Mouse (Mus musculus): ENCODE data around the gene Ube2m. TPM values are rescaled to one million over a fixed set of nuclear protein-coding genes. Genes with fewer than 3 reads are reported as not detected.

Gene Ube2m
- total RNA-seq, 1 experiment from 2014 or later: 146 TPM

- peak in 1 of 2 experiments; percentile 77; a peak in 1 of 4 replicates for ATAC-seq (replicated peaks in 1 of 2; ENCODE audit: insufficient read depth in 1 of 2, low FRiP score in 2 of 2, low TSS enrichment in 1 of 2, low read depth in 1 of 2, poor library complexity in 2 of 2, severe bottlenecking in 2 of 2)
These were observed 27.8 kb downstream of the Ube2m start, which contains the start of gene Zbtb45 for GRCm38 (mm10) chr7:13010005-13010908. Gene Zbtb45, minus strand, starts transcription at chr7:13010034.

GRCm38 (mm10) chr7:13009143-13010004, 28.7 kb downstream of the Ube2m start:
- peak; percentile 84 for ATAC-seq (replicated peaks in 1 of 2; ENCODE audit: insufficient read depth in 1 of 2, low FRiP score in 2 of 2, low TSS enrichment in 1 of 2, low read depth in 1 of 2, poor library complexity in 2 of 2, severe bottlenecking in 2 of 2)

- no peak for ATAC-seq (replicated peaks in 1 of 2; ENCODE audit: insufficient read depth in 1 of 2, low FRiP score in 2 of 2, low TSS enrichment in 1 of 2, low read depth in 1 of 2, poor library complexity in 2 of 2, severe bottlenecking in 2 of 2)
These were observed 30.6 kb downstream of the Ube2m start for GRCm38 (mm10) chr7:13007341-13008092.

- no peak for ATAC-seq (replicated peaks in 1 of 2; ENCODE audit: insufficient read depth in 1 of 2, low FRiP score in 2 of 2, low TSS enrichment in 1 of 2, low read depth in 1 of 2, poor library complexity in 2 of 2, severe bottlenecking in 2 of 2)
These were observed 31.5 kb downstream of the Ube2m start for GRCm38 (mm10) chr7:13006531-13006930.

- ATAC-seq (replicated peaks in 1 of 2; ENCODE audit: insufficient read depth in 1 of 2, low FRiP score in 2 of 2, low TSS enrichment in 1 of 2, low read depth in 1 of 2, poor library complexity in 2 of 2, severe bottlenecking in 2 of 2): no peak
These were observed 32.1 kb downstream of the Ube2m start for GRCm38 (mm10) chr7:13006011-13006410.

- no peak for ATAC-seq (replicated peaks in 1 of 2; ENCODE audit: insufficient read depth in 1 of 2, low FRiP score in 2 of 2, low TSS enrichment in 1 of 2, low read depth in 1 of 2, poor library complexity in 2 of 2, severe bottlenecking in 2 of 2)
These were observed 34.7 kb downstream of the Ube2m start for GRCm38 (mm10) chr7:13003380-13003779.

- ATAC-seq (replicated peaks in 1 of 2; ENCODE audit: insufficient read depth in 1 of 2, low FRiP score in 2 of 2, low TSS enrichment in 1 of 2, low read depth in 1 of 2, poor library complexity in 2 of 2, severe bottlenecking in 2 of 2): no peak
These were observed 36.5 kb downstream of the Ube2m start for GRCm38 (mm10) chr7:13001584-13001983.

GRCm38 (mm10) chr7:12998851-12999250, 39.2 kb downstream of the Ube2m start, which contains the start of gene Trim28:
Gene Trim28, plus strand, starts transcription at chr7:12999114.
- ATAC-seq (replicated peaks in 1 of 2; ENCODE audit: insufficient read depth in 1 of 2, low FRiP score in 2 of 2, low TSS enrichment in 1 of 2, low read depth in 1 of 2, poor library complexity in 2 of 2, severe bottlenecking in 2 of 2): no peak

GRCm38 (mm10) chr7:12998053-12998452, 40.0 kb downstream of the Ube2m start, which contains the start of gene Slc27a5:
Gene Slc27a5, minus strand, starts transcription at chr7:12998192.
- no peak for ATAC-seq (replicated peaks in 1 of 2; ENCODE audit: insufficient read depth in 1 of 2, low FRiP score in 2 of 2, low TSS enrichment in 1 of 2, low read depth in 1 of 2, poor library complexity in 2 of 2, severe bottlenecking in 2 of 2)

GRCm38 (mm10) chr7:12997230-12997629, 40.8 kb downstream of the Ube2m start:
- ATAC-seq (replicated peaks in 1 of 2; ENCODE audit: insufficient read depth in 1 of 2, low FRiP score in 2 of 2, low TSS enrichment in 1 of 2, low read depth in 1 of 2, poor library complexity in 2 of 2, severe bottlenecking in 2 of 2): no peak

GRCm38 (mm10) chr7:12995862-12996261, 42.2 kb downstream of the Ube2m start:
- no peak for ATAC-seq (replicated peaks in 1 of 2; ENCODE audit: insufficient read depth in 1 of 2, low FRiP score in 2 of 2, low TSS enrichment in 1 of 2, low read depth in 1 of 2, poor library complexity in 2 of 2, severe bottlenecking in 2 of 2)

- no peak for ATAC-seq (replicated peaks in 1 of 2; ENCODE audit: insufficient read depth in 1 of 2, low FRiP score in 2 of 2, low TSS enrichment in 1 of 2, low read depth in 1 of 2, poor library complexity in 2 of 2, severe bottlenecking in 2 of 2)
These were observed 44.9 kb downstream of the Ube2m start for GRCm38 (mm10) chr7:12993148-12993547.

GRCm38 (mm10) chr7:12992222-12992621, 45.9 kb downstream of the Ube2m start:
- peak; percentile 59 to 64 for ATAC-seq (replicated peaks in 1 of 2; ENCODE audit: insufficient read depth in 1 of 2, low FRiP score in 2 of 2, low TSS enrichment in 1 of 2, low read depth in 1 of 2, poor library complexity in 2 of 2, severe bottlenecking in 2 of 2)

GRCm38 (mm10) chr7:12987409-12988189, 50.5 kb downstream of the Ube2m start:
- ATAC-seq (replicated peaks in 1 of 2; ENCODE audit: insufficient read depth in 1 of 2, low FRiP score in 2 of 2, low TSS enrichment in 1 of 2, low read depth in 1 of 2, poor library complexity in 2 of 2, severe bottlenecking in 2 of 2): no peak

- ATAC-seq (replicated peaks in 1 of 2; ENCODE audit: insufficient read depth in 1 of 2, low FRiP score in 2 of 2, low TSS enrichment in 1 of 2, low read depth in 1 of 2, poor library complexity in 2 of 2, severe bottlenecking in 2 of 2): no peak
These were observed 51.2 kb downstream of the Ube2m start for GRCm38 (mm10) chr7:12986906-12987305.

GRCm38 (mm10) chr7:12985724-12986123, 52.4 kb downstream of the Ube2m start:
- no peak for ATAC-seq (replicated peaks in 1 of 2; ENCODE audit: insufficient read depth in 1 of 2, low FRiP score in 2 of 2, low TSS enrichment in 1 of 2, low read depth in 1 of 2, poor library complexity in 2 of 2, severe bottlenecking in 2 of 2)
